Mouse (Mus musculus): Measurements from ENCODE around the gene Gm6176. TPM values are rescaled to one million over a fixed set of nuclear protein-coding genes. Genes with fewer than 3 reads are reported as not detected.
"Not testable (repeated sequence)": the region's sequence is repeated elsewhere in the genome, so short reads cannot be mapped to it uniquely, and the experiment has no call there.

Gm6176 gene
- polyA plus RNA-seq (2014; fragmentation: Nextera tagmentation; extraction: Ambion mirVana): not detected in 2 replicates

DNA sequence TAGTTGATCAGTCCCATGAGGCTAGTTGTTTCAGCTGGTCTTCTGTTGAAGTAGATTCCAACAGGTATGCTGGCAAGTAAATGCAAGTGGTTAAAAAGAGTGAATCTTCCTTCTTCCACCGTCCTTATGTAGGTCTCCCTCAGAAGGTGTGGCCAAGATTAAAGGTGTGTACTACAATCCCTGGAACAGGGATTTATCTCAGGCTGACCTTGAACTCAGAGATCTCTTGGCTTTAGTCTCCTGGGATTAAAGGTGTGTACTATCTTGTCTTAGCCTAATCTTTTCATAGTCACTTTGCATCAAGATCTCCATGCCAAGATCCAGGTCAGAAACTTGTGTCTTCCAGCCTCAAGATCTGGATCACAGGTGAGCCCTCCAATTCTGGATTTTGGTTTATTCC lies at the start of gene Gm6176:
Gm6176 (minus strand) TSS at position 101 of the 400 bp plus-strand sequence.
- H3K27ac ChIP-seq (replicated peaks in 1 of 2; ENCODE audit: control insufficient read depth in 1 of 2, insufficient read depth in 1 of 2, low read depth in 2 of 2, low read length in 2 of 2); H3K9ac ChIP-seq (ENCODE audit: low read length); H3K4me1 ChIP-seq (ENCODE audit: control insufficient read depth in 2 of 2, insufficient read depth in 2 of 2, low read length in 2 of 2); H3K4me2 ChIP-seq (ENCODE audit: low read length); H3K4me3 ChIP-seq (ENCODE audit: control insufficient read depth in 1 of 2, insufficient read depth in 1 of 2, low read depth in 1 of 2, low read length in 2 of 2); H3K36me3 ChIP-seq (ENCODE audit: control insufficient read depth, insufficient read depth, low read length); ATAC-seq (ENCODE audit: insufficient number of reproducible peaks, insufficient read depth, low FRiP score, low read depth); H3K9me3 ChIP-seq (ENCODE audit: control insufficient read depth, low read length); H3K27me3 ChIP-seq (ENCODE audit: control insufficient read depth, insufficient read depth, low read length): not testable (repeated sequence)
- WGBS: no CpG with 5 or more reads among the region's 1 CpGs

DNA sequence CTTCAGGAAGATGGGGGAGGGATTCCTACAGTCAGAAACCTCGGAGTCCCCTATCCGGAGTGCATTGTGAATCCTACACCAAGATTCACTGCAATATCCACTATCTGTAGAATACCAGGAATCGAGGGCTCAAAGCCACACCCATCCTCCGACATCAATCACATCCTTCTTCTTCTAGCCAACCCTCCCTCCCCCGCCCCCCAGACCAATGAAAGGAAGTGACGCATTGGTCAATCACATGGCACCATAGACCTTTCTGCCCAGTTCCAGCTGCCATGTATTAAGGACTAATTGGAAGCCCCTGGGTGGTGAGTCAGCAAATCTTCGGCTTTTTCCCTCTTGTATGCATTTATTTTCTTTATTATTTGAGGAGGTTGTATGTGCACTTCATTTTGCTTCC lies 12.7 kb upstream of the Gm6176 start, which contains the start of gene Vmn1r139:
Vmn1r139 (plus strand) TSS at position 301 of the 400 bp plus-strand sequence.
- no CpG with 5 or more reads among the region's 7 CpGs for WGBS
- H3K9me3 ChIP-seq (ENCODE audit: control insufficient read depth, low read length); H3K9ac ChIP-seq (ENCODE audit: low read length); ATAC-seq (ENCODE audit: insufficient number of reproducible peaks, insufficient read depth, low FRiP score, low read depth); H3K27me3 ChIP-seq (ENCODE audit: control insufficient read depth, insufficient read depth, low read length); H3K4me2 ChIP-seq (ENCODE audit: low read length); H3K36me3 ChIP-seq (ENCODE audit: control insufficient read depth, insufficient read depth, low read length); H3K27ac ChIP-seq (replicated peaks in 1 of 2; ENCODE audit: control insufficient read depth in 1 of 2, insufficient read depth in 1 of 2, low read depth in 2 of 2, low read length in 2 of 2); H3K4me3 ChIP-seq (ENCODE audit: control insufficient read depth in 1 of 2, insufficient read depth in 1 of 2, low read depth in 1 of 2, low read length in 2 of 2); H3K4me1 ChIP-seq (ENCODE audit: control insufficient read depth in 2 of 2, insufficient read depth in 2 of 2, low read length in 2 of 2): not testable (repeated sequence)

DNA sequence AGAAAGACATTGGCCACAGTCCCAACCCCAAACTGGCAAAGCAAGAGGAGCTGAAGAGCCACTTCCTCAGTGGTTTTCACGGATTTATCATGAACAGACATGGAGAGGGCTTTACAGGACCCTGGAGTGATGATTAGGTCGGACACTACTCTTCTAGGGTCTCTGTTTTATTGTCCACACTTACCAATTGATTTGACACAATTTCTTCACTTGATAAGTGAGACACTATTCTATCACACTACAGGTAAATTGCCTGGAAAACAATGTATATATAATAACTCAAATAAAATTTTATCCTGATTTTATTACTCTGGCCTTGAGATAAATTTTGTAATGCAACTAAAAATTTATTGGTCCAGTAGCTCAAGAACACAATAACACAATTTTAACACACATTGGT lies 27.3 kb downstream of the Gm6176 start, which contains the start of gene Vmn1r138:
Vmn1r138 (minus strand) TSS at position 101 of the 400 bp plus-strand sequence.
- H3K9ac ChIP-seq (ENCODE audit: low read length); H3K27ac ChIP-seq (replicated peaks in 1 of 2; ENCODE audit: control insufficient read depth in 1 of 2, insufficient read depth in 1 of 2, low read depth in 2 of 2, low read length in 2 of 2); H3K27me3 ChIP-seq (ENCODE audit: control insufficient read depth, insufficient read depth, low read length); H3K4me3 ChIP-seq (ENCODE audit: control insufficient read depth in 1 of 2, insufficient read depth in 1 of 2, low read depth in 1 of 2, low read length in 2 of 2); H3K9me3 ChIP-seq (ENCODE audit: control insufficient read depth, low read length); ATAC-seq (ENCODE audit: insufficient number of reproducible peaks, insufficient read depth, low FRiP score, low read depth); H3K4me1 ChIP-seq (ENCODE audit: control insufficient read depth in 2 of 2, insufficient read depth in 2 of 2, low read length in 2 of 2); H3K4me2 ChIP-seq (ENCODE audit: low read length); H3K36me3 ChIP-seq (ENCODE audit: control insufficient read depth, insufficient read depth, low read length): not testable (repeated sequence)
- WGBS: no CpG with 5 or more reads among the region's 2 CpGs

Other genes starting within 250 kb of the Gm6176 start
- not detected in 2 replicates for gene Vmn1r135, start 224.0 kb downstream of the Gm6176 start, polyA plus RNA-seq (2014; fragmentation: Nextera tagmentation; extraction: Ambion mirVana)
- gene Gm5725, start 212.0 kb downstream of the Gm6176 start, polyA plus RNA-seq (2014; fragmentation: Nextera tagmentation; extraction: Ambion mirVana): not detected in 2 replicates
- not detected in 2 replicates for gene Gm5891, start 135.0 kb downstream of the Gm6176 start, polyA plus RNA-seq (2014; fragmentation: Nextera tagmentation; extraction: Ambion mirVana)
- not detected in 2 replicates for gene Vmn1r137, start 61.7 kb downstream of the Gm6176 start, polyA plus RNA-seq (2014; fragmentation: Nextera tagmentation; extraction: Ambion mirVana)
- gene Vmn1r138, start 27.4 kb downstream of the Gm6176 start, polyA plus RNA-seq (2014; fragmentation: Nextera tagmentation; extraction: Ambion mirVana): not detected in 2 replicates
- not detected in 2 replicates for gene Vmn1r139, start 12.8 kb upstream of the Gm6176 start, polyA plus RNA-seq (2014; fragmentation: Nextera tagmentation; extraction: Ambion mirVana)
- not detected in 2 replicates for gene Gm16451, start 61.9 kb upstream of the Gm6176 start, polyA plus RNA-seq (2014; fragmentation: Nextera tagmentation; extraction: Ambion mirVana)
- not detected in 2 replicates for gene Gm10666, start 78.4 kb upstream of the Gm6176 start, polyA plus RNA-seq (2014; fragmentation: Nextera tagmentation; extraction: Ambion mirVana)
- not detected in 2 replicates for gene Vmn1r142, start 107.7 kb upstream of the Gm6176 start, polyA plus RNA-seq (2014; fragmentation: Nextera tagmentation; extraction: Ambion mirVana)
- not detected in 2 replicates for gene Vmn1r143, start 133.1 kb upstream of the Gm6176 start, polyA plus RNA-seq (2014; fragmentation: Nextera tagmentation; extraction: Ambion mirVana)
- gene Gm8653, start 145.0 kb upstream of the Gm6176 start, polyA plus RNA-seq (2014; fragmentation: Nextera tagmentation; extraction: Ambion mirVana): not detected in 2 replicates
- gene Gm8453, start 173.2 kb upstream of the Gm6176 start, polyA plus RNA-seq (2014; fragmentation: Nextera tagmentation; extraction: Ambion mirVana): not detected in 2 replicates